13 mouse cellular contexts compared by ENCODE assay signal in the genomic region with DNA sequence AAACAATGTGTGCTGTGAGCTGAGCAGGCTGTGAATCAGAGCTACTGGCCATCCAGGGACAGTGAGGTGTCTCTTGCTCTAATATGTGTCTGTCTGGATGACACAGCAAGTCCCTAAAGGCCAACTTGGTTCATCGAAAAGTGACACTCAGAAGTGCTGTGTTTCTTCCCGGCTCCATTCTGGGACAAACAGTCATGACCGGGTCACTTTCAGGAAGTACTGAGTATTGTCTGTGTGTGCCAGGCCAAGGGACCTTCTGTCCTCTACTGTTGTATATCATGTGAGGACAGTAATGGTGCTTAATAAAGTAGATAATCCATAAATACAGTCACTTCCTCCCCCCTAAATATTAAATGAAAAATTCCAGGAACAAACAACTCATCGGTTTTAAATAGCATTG.
A peak's percentile ranks its signal among the peaks of the same experiment; 100 is the strongest.
DNase-seq lines count a peak whose midpoint lies in the region; ATAC-seq and TF ChIP-seq lines count a peak whose summit lies in the region.
"Had no signal": no experiment of that assay in that cellular context is flagged by ENCODE, and none has a peak within 500 bp of the region (broad histone marks: within the 10 kb centered on the region; RNA-seq: fewer than 3 reads in every experiment).

No protein-coding gene starts in this region.

- 56% methylated on average over 4 of the region's 4 CpGs for WGBS in liver, postnatal 0 days (ENCODE audit: insufficient replicate concordance)
- 43% methylated on average over 4 of the region's 4 CpGs for WGBS in liver, embryonic 12.5 days (ENCODE audit: insufficient replicate concordance)

- intact Hi-C loops in gastrocnemius, postnatal 14 days (cut with DNase I; ENCODE audit: low total_unique reads): no loop called here

- peak; percentile 74 for ATAC-seq in liver, postnatal 0 days
- no peak for ATAC-seq in liver, embryonic 12.5 days
- ATAC-seq: forebrain, postnatal 0 days had no signal

- DNase-seq in gastrocnemius, postnatal 25 days: peak; percentile 26
- DNase-seq in gastrocnemius, postnatal 14 days: no peak
- DNase-seq in liver, postnatal 0 days: no peak
- DNase-seq in kidney, postnatal 25 days: peak; percentile 41 to 61
- DNase-seq in embryo, embryonic 11 days: no peak
- no peak for DNase-seq in left cerebral cortex, adult 9 months (ENCODE audit: low spot score in 2 of 2)
- DNase-seq: cerebellum, adult 9-10 months; forebrain, postnatal 0 days; heart, postnatal 4 days had no signal

- TF ChIP-seq EP300 in liver, postnatal 0 days (IDR thresholded peaks at IDR 0.05; ENCODE audit: low read depth): peak; percentile 72

- H3K4me3 ChIP-seq in liver, postnatal 0 days (ENCODE audit: low read depth, low read length): no peak overlapping the region
- no peak overlapping the region for H3K4me3 ChIP-seq in liver, embryonic 12.5 days
- H3K4me3 ChIP-seq: layer of hippocampus, adult 2 months; limb, embryonic 15.5 days had no signal

- H3K4me1 ChIP-seq in liver, postnatal 0 days (ENCODE audit: insufficient read depth): peaks cover 6% of the 10 kb centered on the region; the same call in 1 of the 2 replicates
- H3K4me1 ChIP-seq in liver, embryonic 12.5 days: peaks cover 11% of the 10 kb centered on the region; the same call in 1 of the 2 replicates

- no peaks in the 10 kb centered on the region for H3K9me3 ChIP-seq in liver, postnatal 0 days (ENCODE audit: low read length)
- H3K9me3 ChIP-seq in liver, embryonic 12.5 days (replicated peaks): no peaks in the 10 kb centered on the region
- H3K9me3 ChIP-seq: limb, embryonic 15.5 days had no signal

- no peak overlapping the region for H3K27ac ChIP-seq in liver, postnatal 0 days (ENCODE audit: low read depth)
- H3K27ac ChIP-seq in liver, embryonic 12.5 days: no peak overlapping the region
- H3K27ac ChIP-seq: layer of hippocampus, adult 2 months; limb, embryonic 15.5 days had no signal

- TF ChIP-seq CTCF in liver, postnatal 0 days (IDR thresholded peaks at IDR 0.05; ENCODE audit: low read depth): no peak

- H3K27me3 ChIP-seq in liver, postnatal 0 days (ENCODE audit: insufficient read depth, low read length): no peaks in the 10 kb centered on the region
- H3K27me3 ChIP-seq in liver, embryonic 12.5 days (replicated peaks): no peaks in the 10 kb centered on the region; the same call in 1 of the 2 replicates
- H3K27me3 ChIP-seq: limb, embryonic 15.5 days had no signal

- H3K36me3 ChIP-seq in liver, postnatal 0 days (replicated peaks; ENCODE audit: insufficient read depth, low read length): no peaks in the 10 kb centered on the region
- no peaks in the 10 kb centered on the region for H3K36me3 ChIP-seq in liver, embryonic 12.5 days
- H3K36me3 ChIP-seq: G1E; limb, embryonic 15.5 days had no signal

- no peak overlapping the region for H3K9ac ChIP-seq in liver, postnatal 0 days (replicated peaks)
- no peak overlapping the region for H3K9ac ChIP-seq in liver, embryonic 12.5 days
- H3K9ac ChIP-seq: forebrain, postnatal 0 days; limb, embryonic 15.5 days had no signal

- no peak overlapping the region for H3K4me2 ChIP-seq in liver, postnatal 0 days (ENCODE audit: low read depth, low read length)
- no peak overlapping the region for H3K4me2 ChIP-seq in liver, embryonic 12.5 days
- H3K4me2 ChIP-seq: limb, embryonic 15.5 days had no signal

Comparison
In these comparisons a context has a peak if more than half of its experiments do, and no peak if none do; other contexts are left out.
1. DNase-seq: peak in gastrocnemius, postnatal 25 days (single experiment) and kidney, postnatal 25 days (2 of 2); none in gastrocnemius, postnatal 14 days (single experiment), liver, postnatal 0 days (single experiment), embryo, embryonic 11 days (single experiment) and left cerebral cortex, adult 9 months (0 of 2).